Mouse (Mus musculus): ENCODE results near the gene Elfn2. TPM values are rescaled to one million over a fixed set of nuclear protein-coding genes. Genes with fewer than 3 reads are reported as not detected.
A peak's percentile ranks its signal among the peaks of the same experiment; 100 is the strongest.

Elfn2 gene
- polyA plus RNA-seq, 1 experiment from 2014 or later = 0.13 TPM

- no peak overlapping the region for H3K4me3 ChIP-seq (replicated peaks; ENCODE audit: low read depth, low read length)
- H3K4me1 ChIP-seq (replicated peaks; ENCODE audit: insufficient read depth, low read length) = peaks cover 4% of the 10 kb centered on the region; the same call in 1 of the 2 replicates
- no peaks in the 10 kb centered on the region for H3K9me3 ChIP-seq (replicated peaks; ENCODE audit: low read length)
- no peak for TF ChIP-seq CTCF (IDR thresholded peaks at IDR 0.05; ENCODE audit: low read depth)
- no peak overlapping the region for H3K27ac ChIP-seq
- no peaks in the 10 kb centered on the region for H3K27me3 ChIP-seq (ENCODE audit: insufficient read depth, low read length)
- DNase-seq (ENCODE audit: low spot score) (no peak), ATAC-seq (replicated peaks; ENCODE audit: low FRiP score, low read depth) (no peak)
- 69% methylated on average over 8 of the region's 8 CpGs for WGBS
- no peak overlapping the region for H3K9ac ChIP-seq (ENCODE audit: low read depth, low read length)
- no peaks in the 10 kb centered on the region for H3K36me3 ChIP-seq (ENCODE audit: insufficient read depth, low read length)
- H3K4me2 ChIP-seq (ENCODE audit: low read length) = no peak overlapping the region
Observed at GRCm38 (mm10) chr15:78681301-78681700, 37.3 kb downstream of the Elfn2 start.

GRCm38 (mm10) chr15:78680291-78680690, 38.3 kb downstream of the Elfn2 start:
- no peaks in the 10 kb centered on the region for H3K27me3 ChIP-seq (ENCODE audit: insufficient read depth, low read length)
- TF ChIP-seq CTCF (IDR thresholded peaks at IDR 0.05; ENCODE audit: low read depth) = no peak
- ATAC-seq (replicated peaks; ENCODE audit: low FRiP score, low read depth) (no peak), DNase-seq (ENCODE audit: low spot score) (no peak)
- H3K9me3 ChIP-seq (replicated peaks; ENCODE audit: low read length) = no peaks in the 10 kb centered on the region
- H3K27ac ChIP-seq = no peak overlapping the region
- WGBS = 43% methylated on average over 22 of the region's 22 CpGs
- no peaks in the 10 kb centered on the region for H3K36me3 ChIP-seq (ENCODE audit: insufficient read depth, low read length)
- no peak overlapping the region for H3K9ac ChIP-seq (ENCODE audit: low read depth, low read length)
- H3K4me2 ChIP-seq (ENCODE audit: low read length) = no peak overlapping the region
- no peak overlapping the region for H3K4me3 ChIP-seq (replicated peaks; ENCODE audit: low read depth, low read length)
- H3K4me1 ChIP-seq (replicated peaks; ENCODE audit: insufficient read depth, low read length) = peaks cover 4% of the 10 kb centered on the region; the same call in 1 of the 2 replicates

DNA sequence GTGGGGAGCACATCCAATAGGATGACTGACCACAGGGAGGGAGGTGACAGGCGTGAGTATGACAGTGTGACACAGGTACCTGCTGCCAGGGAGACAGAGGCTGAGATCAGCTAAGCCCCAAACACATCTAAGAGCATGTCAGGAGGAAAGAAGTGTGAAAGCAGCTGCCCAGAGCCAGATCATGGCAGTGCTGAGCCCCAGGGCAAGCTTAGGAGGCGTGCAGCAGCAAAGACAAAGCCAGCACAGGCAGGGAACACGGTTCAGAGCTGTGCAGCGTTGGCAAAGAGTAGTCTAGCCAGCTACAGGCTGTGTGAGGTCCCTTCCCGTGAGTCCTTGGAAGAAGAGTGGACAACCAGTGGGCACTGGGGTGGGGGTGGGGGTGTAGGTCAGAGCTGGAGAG, 40.9 kb downstream of the Elfn2 start:
- H3K4me3 ChIP-seq (replicated peaks; ENCODE audit: low read depth, low read length) = no peak overlapping the region
- no peak overlapping the region for H3K9ac ChIP-seq (ENCODE audit: low read depth, low read length)
- TF ChIP-seq CTCF (IDR thresholded peaks at IDR 0.05; ENCODE audit: low read depth) = no peak
- no peaks in the 10 kb centered on the region for H3K9me3 ChIP-seq (replicated peaks; ENCODE audit: low read length)
- H3K27me3 ChIP-seq (ENCODE audit: insufficient read depth, low read length) = peaks cover 3% of the 10 kb centered on the region; the same call in 1 of the 2 replicates
- WGBS = 69% methylated on average over 5 of the region's 5 CpGs
- H3K36me3 ChIP-seq (ENCODE audit: insufficient read depth, low read length) = no peaks in the 10 kb centered on the region
- H3K27ac ChIP-seq = no peak overlapping the region
- DNase-seq (ENCODE audit: low spot score) (no peak), ATAC-seq (replicated peaks; ENCODE audit: low FRiP score, low read depth) (no peak)
- H3K4me1 ChIP-seq (replicated peaks; ENCODE audit: insufficient read depth, low read length) = peaks cover 4% of the 10 kb centered on the region; the same call in 1 of the 2 replicates
- H3K4me2 ChIP-seq (ENCODE audit: low read length) = no peak overlapping the region

GRCm38 (mm10) chr15:78677015-78677414, 41.6 kb downstream of the Elfn2 start:
- ATAC-seq (replicated peaks; ENCODE audit: low FRiP score, low read depth) (no peak), DNase-seq (ENCODE audit: low spot score) (no peak)
- Histone ChIP-seq H3K4me3 (replicated peaks; ENCODE audit: low read depth, low read length) (no peak overlapping the region), H3K4me2 (ENCODE audit: low read length) (no peak overlapping the region), H3K9me3 (replicated peaks; ENCODE audit: low read length) (no peaks in the 10 kb centered on the region), H3K27ac (no peak overlapping the region), H3K27me3 (ENCODE audit: insufficient read depth, low read length) (peaks cover 10% of the 10 kb centered on the region; the same call in 1 of the 2 replicates), H3K9ac (ENCODE audit: low read depth, low read length) (no peak overlapping the region), H3K36me3 (ENCODE audit: insufficient read depth, low read length) (no peaks in the 10 kb centered on the region), H3K4me1 (replicated peaks; ENCODE audit: insufficient read depth, low read length) (peaks cover 4% of the 10 kb centered on the region; the same call in 1 of the 2 replicates)
- TF ChIP-seq CTCF (IDR thresholded peaks at IDR 0.05; ENCODE audit: low read depth) = no peak
- WGBS = 77% methylated on average over 9 of the region's 9 CpGs

DNA sequence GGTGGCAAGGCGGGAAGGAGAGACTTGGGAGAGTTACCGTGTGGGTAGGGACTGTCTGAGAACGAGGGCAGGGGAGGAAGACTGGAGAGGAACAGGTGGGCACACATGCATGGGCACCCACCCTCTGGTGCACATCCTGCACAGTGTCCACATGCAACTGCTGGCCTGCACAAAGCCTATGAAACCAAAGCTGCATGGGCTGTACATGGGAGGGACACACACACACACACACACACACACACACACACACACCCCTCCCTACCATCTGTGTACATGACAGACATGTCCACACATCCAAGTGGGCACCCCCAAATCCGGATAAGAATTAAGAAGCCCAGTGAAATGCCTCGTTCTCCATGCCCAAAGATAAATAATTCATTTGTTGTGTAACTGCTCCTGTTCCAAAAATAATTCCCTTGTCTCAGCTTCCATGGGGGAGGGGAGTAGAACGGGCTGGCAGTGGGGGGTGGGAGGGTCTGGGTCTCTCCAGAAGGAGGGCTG, 43.6 kb downstream of the Elfn2 start:
- Histone ChIP-seq H3K9ac (ENCODE audit: low read depth, low read length) (no peak overlapping the region), H3K27ac (no peak overlapping the region), H3K4me2 (ENCODE audit: low read length) (no peak overlapping the region), H3K9me3 (replicated peaks; ENCODE audit: low read length) (no peaks in the 10 kb centered on the region), H3K36me3 (ENCODE audit: insufficient read depth, low read length) (no peaks in the 10 kb centered on the region), H3K27me3 (ENCODE audit: insufficient read depth, low read length) (peaks cover 16% of the 10 kb centered on the region; the same call in 1 of the 2 replicates), H3K4me1 (replicated peaks; ENCODE audit: insufficient read depth, low read length) (no peaks in the 10 kb centered on the region), H3K4me3 (replicated peaks; ENCODE audit: low read depth, low read length) (no peak overlapping the region)
- 50% methylated on average over 6 of the region's 6 CpGs for WGBS
- DNase-seq (ENCODE audit: low spot score) (no peak), ATAC-seq (replicated peaks; ENCODE audit: low FRiP score, low read depth) (no peak)
- TF ChIP-seq CTCF (IDR thresholded peaks at IDR 0.05; ENCODE audit: low read depth) = no peak

DNA sequence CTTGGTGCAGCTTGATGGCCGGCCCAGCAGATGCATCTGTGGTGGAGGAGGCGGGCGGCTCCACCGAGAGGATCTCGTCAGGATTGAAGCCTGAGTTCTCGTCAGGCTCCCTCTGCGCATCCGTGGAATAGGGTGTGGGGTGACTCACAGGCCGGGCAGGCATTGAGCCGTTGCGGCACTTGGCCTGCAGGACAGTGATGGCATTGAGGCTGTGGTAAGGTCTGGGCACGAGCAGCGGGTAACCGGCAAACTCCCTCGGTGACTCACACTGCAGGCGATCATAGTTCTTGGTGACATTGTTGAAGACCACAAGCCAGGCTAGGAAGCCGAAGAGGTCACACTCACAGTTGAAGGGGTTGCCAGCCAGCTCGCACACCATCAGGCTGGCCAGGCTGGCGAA, 45.1 kb downstream of the Elfn2 start:
- ATAC-seq (replicated peaks; ENCODE audit: low FRiP score, low read depth) = no peak
- Histone ChIP-seq H3K9ac (ENCODE audit: low read depth, low read length) (no peak overlapping the region), H3K27ac (no peak overlapping the region), H3K4me2 (ENCODE audit: low read length) (no peak overlapping the region), H3K36me3 (ENCODE audit: insufficient read depth, low read length) (no peaks in the 10 kb centered on the region), H3K9me3 (replicated peaks; ENCODE audit: low read length) (no peaks in the 10 kb centered on the region), H3K27me3 (ENCODE audit: insufficient read depth, low read length) (peaks cover 16% of the 10 kb centered on the region; the same call in 1 of the 2 replicates), H3K4me3 (replicated peaks; ENCODE audit: low read depth, low read length) (no peak overlapping the region), H3K4me1 (replicated peaks; ENCODE audit: insufficient read depth, low read length) (no peaks in the 10 kb centered on the region)
- 80% methylated on average over 19 of the region's 19 CpGs for WGBS
- DNase-seq (ENCODE audit: low spot score) = no peak
- no peak for TF ChIP-seq CTCF (IDR thresholded peaks at IDR 0.05; ENCODE audit: low read depth)

DNA sequence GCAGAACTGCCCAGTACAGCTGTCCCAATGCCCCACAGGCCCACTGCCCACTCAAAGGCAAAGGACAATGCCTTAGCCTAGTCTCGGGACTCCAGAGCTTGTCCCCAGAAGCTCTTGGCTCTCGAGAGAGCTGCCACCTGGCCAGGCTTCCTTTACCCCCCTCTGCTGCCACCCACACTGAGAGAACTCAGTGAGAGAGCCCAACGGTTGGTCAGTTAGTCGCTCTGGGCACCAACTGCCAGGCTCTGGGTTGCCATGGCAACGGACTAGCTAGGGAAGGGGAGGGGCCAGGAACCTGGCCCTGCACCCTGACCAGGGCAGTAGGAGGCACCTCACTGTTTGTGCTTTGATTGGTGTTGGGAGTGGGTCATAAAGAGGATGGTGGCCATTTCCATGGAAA, 48.2 kb downstream of the Elfn2 start:
- peak; percentile 62 for DNase-seq (ENCODE audit: low spot score)
- ATAC-seq (replicated peaks; ENCODE audit: low FRiP score, low read depth) = peak; percentile 60; the same call in 1 of the 2 replicates
- no peak overlapping the region for H3K4me3 ChIP-seq (replicated peaks; ENCODE audit: low read depth, low read length)
- no peak for TF ChIP-seq CTCF (IDR thresholded peaks at IDR 0.05; ENCODE audit: low read depth)
- H3K4me1 ChIP-seq (replicated peaks; ENCODE audit: insufficient read depth, low read length) = no peaks in the 10 kb centered on the region
- peaks cover 16% of the 10 kb centered on the region; the same call in 1 of the 2 replicates for H3K27me3 ChIP-seq (ENCODE audit: insufficient read depth, low read length)
- no peaks in the 10 kb centered on the region for H3K9me3 ChIP-seq (replicated peaks; ENCODE audit: low read length)
- WGBS = 17% methylated on average over 5 of the region's 5 CpGs
- H3K4me2 ChIP-seq (ENCODE audit: low read length) = no peak overlapping the region
- H3K9ac ChIP-seq (ENCODE audit: low read depth, low read length) = no peak overlapping the region
- no peak overlapping the region for H3K27ac ChIP-seq
- no peaks in the 10 kb centered on the region for H3K36me3 ChIP-seq (ENCODE audit: insufficient read depth, low read length)
